Mouse (Mus musculus) liver (tissue): ENCODE measurements around the gene Krtap6-1.
"Not testable (repeated sequence)": the region's sequence is repeated elsewhere in the genome, so short reads cannot be mapped to it uniquely, and the experiment has no call there.

Source experiments
- DNase-seq: peaks from one replicate; pipeline ENCODE4 v3.0.0-alpha.2; 2020; ENCODE audit warnings: mixed read lengths

Gene Krtap6-1

GRCm38 (mm10) chr16:89031399-89031798, at the start of gene Krtap6-1:
Krtap6-1 (plus strand) TSS chr16:89031699.
- not testable (repeated sequence) for DNase-seq

DNA sequence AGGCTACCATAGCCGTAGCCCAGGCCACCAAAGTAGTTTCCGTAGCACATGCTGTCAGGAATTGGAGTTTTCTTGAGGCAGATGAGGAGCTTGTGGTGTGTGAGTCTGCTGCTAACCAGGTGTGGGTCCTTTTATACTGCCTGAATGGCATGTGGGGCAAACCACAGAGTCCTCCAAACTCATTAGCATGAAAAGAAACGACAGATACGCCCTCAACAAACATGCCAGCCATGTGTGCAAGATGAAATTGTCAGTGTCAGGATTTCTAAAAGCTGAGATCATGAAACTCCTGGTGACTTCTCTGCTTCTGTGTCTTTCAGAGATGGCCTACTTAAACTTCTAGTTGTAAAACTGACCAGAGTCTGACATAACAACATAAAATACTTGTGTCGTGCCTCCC, 20.8 kb upstream of the Krtap6-1 start, which contains the start of gene Krtap22-2:
TSS of gene Krtap22-2 (minus strand) at position 101 of the 400 bp plus-strand sequence.
- DNase-seq, result no peak

GRCm38 (mm10) chr16:89013973-89014372, 17.5 kb upstream of the Krtap6-1 start:
- no peak for DNase-seq

DNA sequence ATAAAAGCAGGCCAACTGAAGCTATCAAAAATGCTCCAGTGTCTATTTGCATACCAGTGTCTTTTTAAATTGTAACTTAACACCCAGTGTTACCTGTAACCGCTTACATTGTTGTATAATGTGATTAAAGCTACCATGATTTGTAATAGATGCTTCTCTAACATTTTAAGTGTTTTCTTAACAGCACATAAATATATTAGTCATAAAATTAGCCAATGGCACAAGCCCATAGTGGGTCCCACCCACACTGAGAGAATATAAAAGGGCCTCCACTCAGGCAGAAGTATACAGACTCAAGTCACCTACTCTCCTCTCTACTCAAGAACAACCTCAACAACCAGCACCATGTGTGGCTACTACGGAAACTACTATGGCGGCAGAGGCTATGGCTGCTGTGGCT, 16.5 kb upstream of the Krtap6-1 start, which contains the start of gene Gm10229:
TSS of gene Gm10229 (plus strand) at position 301 of the 400 bp plus-strand sequence.
- not testable (repeated sequence) for DNase-seq

- not testable (repeated sequence) for DNase-seq
Observed at GRCm38 (mm10) chr16:89041372-89041771, 9.9 kb downstream of the Krtap6-1 start, which contains the start of gene Gm10228. Gm10228 (minus strand) TSS chr16:89041472.

DNA sequence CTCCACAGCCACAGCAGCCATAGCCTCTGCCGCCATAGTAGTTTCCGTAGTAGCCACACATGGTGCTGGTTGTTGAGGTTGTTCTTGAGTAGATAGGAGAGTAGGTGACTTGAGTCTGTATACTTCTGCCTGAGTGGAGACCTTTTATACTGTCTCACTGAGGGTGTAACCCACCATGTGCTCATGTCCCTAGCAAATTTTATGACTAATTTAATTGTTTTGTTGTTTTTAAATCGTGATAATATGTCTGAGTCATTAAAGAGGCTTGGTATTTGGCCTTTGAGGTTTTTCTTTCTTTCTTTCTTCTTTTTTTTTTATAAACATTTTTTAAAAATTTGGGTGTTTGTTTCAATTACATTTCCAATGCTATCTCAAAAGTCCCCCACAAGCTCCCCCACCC, 16.3 kb downstream of the Krtap6-1 start, which contains the start of gene Krtap6-5:
TSS of gene Krtap6-5 (minus strand) at position 101 of the 400 bp plus-strand sequence.
- DNase-seq, result no peak

- DNase-seq, result not testable (repeated sequence)
Observed at GRCm38 (mm10) chr16:89063902-89064301, 32.4 kb downstream of the Krtap6-1 start, which contains the start of gene 1110025L11Rik. 1110025L11Rik (minus strand) TSS chr16:89064002.

DNA sequence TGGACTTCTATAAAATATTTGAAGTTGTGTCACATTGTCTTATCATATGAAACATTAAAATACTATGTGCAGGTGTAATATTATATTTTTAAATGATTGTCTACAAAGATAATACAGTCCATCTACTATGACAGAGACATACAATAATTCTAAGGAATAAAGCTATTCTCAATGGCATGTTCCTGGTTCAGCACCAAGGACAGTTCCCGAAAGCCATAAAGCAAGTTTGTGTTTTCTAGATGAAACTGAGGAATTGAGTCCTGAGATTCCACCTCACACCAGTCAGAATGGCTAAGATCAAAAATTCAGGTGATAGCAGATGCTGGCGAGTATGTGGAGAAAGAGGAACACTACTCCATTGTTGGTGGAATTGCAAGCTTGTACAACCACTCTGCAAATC, 39.5 kb downstream of the Krtap6-1 start:
- DNase-seq, result peak; percentile 4
